Mouse (Mus musculus) ES-E14 (cell line): Measurements from ENCODE around the gene Slc27a3. TPM values are rescaled to one million over a fixed set of nuclear protein-coding genes. Genes with fewer than 3 reads are reported as not detected.

Experiments used
- DNase-seq: peaks from one replicate; pipeline ENCODE4 v3.0.0-alpha.2; 2013; ENCODE audit warnings: low read depth, low spot score
- H3K27ac ChIP-seq: 2 replicates; pipeline ENCODE4 v1.5.1; 2012; ENCODE audit warnings: low read depth, mild to moderate bottlenecking, low read length, moderate library complexity, mixed read lengths; ENCODE audit not compliant: poor library complexity, insufficient read depth, severe bottlenecking
- H3K36me3 ChIP-seq: 2 replicates; pipeline ENCODE4 v1.6.1; 2012; ENCODE audit warnings: mild to moderate bottlenecking, low read length, moderate library complexity, mixed read lengths; ENCODE audit not compliant: control insufficient read depth, poor library complexity, insufficient read depth, severe bottlenecking
- H3K4me1 ChIP-seq, 2 experiments: fragments of 150-350 bp in 1 of 2; sonication (generic) in 1 of 2; 2 replicates each; pipeline ENCODE4 v1.6.1; 2012; ENCODE audit warnings: low read length in 2 of 2, mild to moderate bottlenecking in 1 of 2, mixed read lengths in 1 of 2; ENCODE audit not compliant: control insufficient read depth in 2 of 2, insufficient read depth in 2 of 2, poor library complexity in 1 of 2
- H3K4me3 ChIP-seq, 2 experiments: fragments of 150-350 bp in 1 of 2; sonication (generic) in 1 of 2; 2 replicates each; pipeline ENCODE4 v1.5.1; 2012; ENCODE audit warnings: low read length in 2 of 2, low read depth in 1 of 2, mild to moderate bottlenecking in 1 of 2, mixed read lengths in 1 of 2; ENCODE audit not compliant: insufficient read depth in 1 of 2, poor library complexity in 1 of 2, severe bottlenecking in 1 of 2
- H3K9ac ChIP-seq: 2 replicates; pipeline ENCODE4 v1.6.1; 2012; ENCODE audit warnings: low read depth, mild to moderate bottlenecking, low read length, mixed read lengths; ENCODE audit not compliant: poor library complexity, insufficient read depth, severe bottlenecking
- H3K9me3 ChIP-seq: fragments of 150-350 bp; sonication (generic); 2 replicates; pipeline ENCODE4 v1.6.1; 2012; ENCODE audit warnings: low read depth, mild to moderate bottlenecking, low read length; ENCODE audit not compliant: control insufficient read depth, insufficient read depth
- CHD2 ChIP-seq: IDR thresholded peaks from 2 replicates; pipeline ENCODE4 v1.6.1; 2014; ENCODE audit warnings: mild to moderate bottlenecking, low read depth, low read length, inconsistent platforms
- HCFC1 ChIP-seq: IDR thresholded peaks from 2 replicates; pipeline ENCODE4 v1.6.1; 2012; ENCODE audit warnings: low read length, inconsistent platforms, borderline replicate concordance; ENCODE audit not compliant: insufficient read depth
- MAFK ChIP-seq: IDR thresholded peaks from 2 replicates; pipeline ENCODE4 v1.6.1; 2014; ENCODE audit warnings: mild to moderate bottlenecking, low read depth, low read length, inconsistent platforms; ENCODE audit not compliant: insufficient read depth
- ZC3H11A ChIP-seq: IDR thresholded peaks from 2 replicates; pipeline ENCODE4 v1.6.1; 2012; ENCODE audit warnings: low read depth, mild to moderate bottlenecking, inconsistent platforms, low read length, borderline replicate concordance
- ZNF384 ChIP-seq: IDR thresholded peaks from 2 replicates; pipeline ENCODE4 v1.6.1; 2012; ENCODE audit warnings: low read depth, low read length, inconsistent platforms
- in situ Hi-C, 2 experiments: fragments of 600-800 bp; cut with MboI; formaldehyde crosslinking; loops; one replicate each; pipeline ENCODE4 v1.15.1; 2025; ENCODE audit warnings: low sequenced_read_pairs in 2 of 2, inconsistent platforms in 1 of 2; ENCODE audit not compliant: unreplicated experiment in 2 of 2
- total RNA-seq: library from RNA; depleted of rRNA; stranded (reverse); fragments of 300-350 nt; gene quantifications from 2 replicates; pipeline ENCODE4 v1.2.3, GENCODE M21; 2012; rRNA removed

The Slc27a3 gene
- total RNA-seq, 1 experiment = 22.9 TPM

DNA sequence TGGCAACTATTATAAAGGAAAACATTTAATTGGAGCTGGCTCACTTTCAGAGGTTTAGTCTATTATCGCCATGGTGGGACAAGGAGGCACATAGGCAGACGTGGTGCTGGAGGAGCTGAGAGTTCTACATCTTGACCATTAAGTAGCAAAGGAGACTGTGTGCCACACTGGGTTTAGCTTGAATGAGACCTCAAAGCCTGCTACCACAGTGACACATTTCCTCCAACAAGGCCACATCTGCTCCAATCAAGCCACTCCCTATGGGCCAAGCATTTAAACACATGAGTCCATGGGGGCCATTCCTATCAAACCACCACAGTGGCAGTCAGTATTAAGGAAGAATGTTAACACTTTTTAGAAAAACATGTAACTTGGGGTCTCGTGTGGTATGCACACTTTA is 51.5 kb downstream of the Slc27a3 start:
- DNase-seq = no peak
- peaks cover 2 to 3% of the 10 kb centered on the region in 2 experiments; a peak in 2 of 4 replicates for H3K4me1 ChIP-seq
- no peaks in the 10 kb centered on the region for H3K9me3 ChIP-seq
- TF ChIP-seq ZNF384 (no peak), MAFK (no peak), ZC3H11A (no peak), HCFC1 (no peak), CHD2 (no peak)
- H3K9ac ChIP-seq = no peak overlapping the region
- peaks cover 2% of the 10 kb centered on the region; the same call in 1 of the 2 replicates for H3K36me3 ChIP-seq
- H3K4me3 ChIP-seq = no peak overlapping the region
- no peak overlapping the region for H3K27ac ChIP-seq
- in situ Hi-C loops = no loop called here

- no peak overlapping the region for H3K4me3 ChIP-seq
- H3K4me1 ChIP-seq = peaks cover 2 to 3% of the 10 kb centered on the region in 2 experiments; a peak in 2 of 4 replicates
- DNase-seq = no peak
- no peaks in the 10 kb centered on the region for H3K9me3 ChIP-seq
- TF ChIP-seq ZC3H11A = no peak
- TF ChIP-seq HCFC1 = no peak
- TF ChIP-seq MAFK = no peak
- no peak for TF ChIP-seq CHD2
- TF ChIP-seq ZNF384 = no peak
- no peak overlapping the region for H3K27ac ChIP-seq
- H3K9ac ChIP-seq = no peak overlapping the region
- H3K36me3 ChIP-seq = no peaks in the 10 kb centered on the region
- in situ Hi-C loops = no loop called here
Observed at GRCm38 (mm10) chr3:90335517-90335916, 54.2 kb downstream of the Slc27a3 start.

Other genes starting within 250 kb of the Slc27a3 start
- gene Rps27, start 176.3 kb downstream of the Slc27a3 start, total RNA-seq = 3,820 and 4,467 TPM in 2 replicates
- 9.6 and 13.2 TPM in 2 replicates for gene Rab13, start 176.2 kb downstream of the Slc27a3 start, total RNA-seq
- gene Jtb, start 158.3 kb downstream of the Slc27a3 start, total RNA-seq = 61.9 and 64.0 TPM in 2 replicates
- 2.3 and 4.8 TPM in 2 replicates for gene Creb3l4, start 146.4 kb downstream of the Slc27a3 start, total RNA-seq
- 88.4 and 115 TPM in 2 replicates for gene Slc39a1, start 141.8 kb downstream of the Slc27a3 start, total RNA-seq
- 9.8 and 11.8 TPM in 2 replicates for gene Crtc2, start 135.8 kb downstream of the Slc27a3 start, total RNA-seq
- 4.1 and 8.2 TPM in 2 replicates for gene Dennd4b, start 124.8 kb downstream of the Slc27a3 start, total RNA-seq
- 17.9 and 20.9 TPM in 2 replicates for gene Gatad2b, start 96.8 kb downstream of the Slc27a3 start, total RNA-seq
- gene Ints3, start 43.7 kb upstream of the Slc27a3 start, total RNA-seq = 62.7 and 72.4 TPM in 2 replicates
- gene Npr1, start 75.9 kb upstream of the Slc27a3 start, total RNA-seq = 16.4 and 21.6 TPM in 2 replicates
- 153 and 165 TPM in 2 replicates for gene Ilf2, start 86.2 kb upstream of the Slc27a3 start, total RNA-seq
- 24.7 and 33.6 TPM in 2 replicates for gene Snapin, start 101.1 kb upstream of the Slc27a3 start, total RNA-seq
- 84.0 and 110 TPM in 2 replicates for gene Chtop, start 119.6 kb upstream of the Slc27a3 start, total RNA-seq
- gene S100a1, start 124.5 kb upstream of the Slc27a3 start, total RNA-seq = 1.7 and 2.3 TPM in 2 replicates
- 5.3 and 8.2 TPM in 2 replicates for gene S100a13, start 124.5 kb upstream of the Slc27a3 start, total RNA-seq
- gene S100a14, start 136.9 kb upstream of the Slc27a3 start, total RNA-seq = 0.54 TPM in 1 of 2 replicates, not detected in the other
- 3.2 TPM in 2 replicates for gene S100a16, start 147.3 kb upstream of the Slc27a3 start, total RNA-seq
- gene S100a3, start 170.6 kb upstream of the Slc27a3 start, total RNA-seq = 0.95 and 1.6 TPM in 2 replicates
- gene S100a2, start 200.3 kb upstream of the Slc27a3 start, total RNA-seq = not detected in 2 replicates
- not detected in 2 replicates for gene Gm42674, start 212.0 kb upstream of the Slc27a3 start, total RNA-seq
- 2.0 and 6.9 TPM in 2 replicates for gene S100a4, start 213.8 kb upstream of the Slc27a3 start, total RNA-seq
- gene S100a5, start 218.6 kb upstream of the Slc27a3 start, total RNA-seq = not detected in 2 replicates
- 488 and 912 TPM in 2 replicates for gene S100a6, start 222.9 kb upstream of the Slc27a3 start, total RNA-seq